Mouse (Mus musculus) heart, embryonic 16.5 days (tissue): ENCODE results near the gene Ppp1r16b. TPM values are rescaled to one million over a fixed set of nuclear protein-coding genes. Genes with fewer than 3 reads are reported as not detected.

Source experiments
- ATAC-seq: fragments of 200-750 bp; cut with Nextera tagmentation; replicated peaks from 2 replicates; pipeline ENCODE4 v1.8.0; 2017; ENCODE audit warnings: moderate number of reproducible peaks; ENCODE audit not compliant: insufficient read depth, low FRiP score; ENCODE audit errors: extremely low read depth
- H3K27ac ChIP-seq: fragments of 300-500 bp; sonication (generic); 2 replicates; pipeline ENCODE4 v1.5.1; 2014; ENCODE audit warnings: mild to moderate bottlenecking, low read length, control low read depth, moderate library complexity
- H3K27me3 ChIP-seq: fragments of 300-500 bp; sonication (generic); 2 replicates; pipeline ENCODE4 v1.6.1; 2014; ENCODE audit warnings: low read length, mixed read lengths; ENCODE audit not compliant: control insufficient read depth, insufficient read depth
- H3K36me3 ChIP-seq: fragments of 300-500 bp; sonication (generic); 2 replicates; pipeline ENCODE4 v1.6.1; 2014; ENCODE audit not compliant: control insufficient read depth, insufficient read depth
- H3K4me1 ChIP-seq: fragments of 300-500 bp; sonication (generic); 2 replicates; pipeline ENCODE4 v1.6.1; 2014; ENCODE audit warnings: low read length, mixed read lengths; ENCODE audit not compliant: control insufficient read depth, insufficient read depth
- H3K4me2 ChIP-seq: fragments of 300-500 bp; sonication (generic); 2 replicates; pipeline ENCODE4 v1.6.1; 2014; ENCODE audit warnings: low read depth, mild to moderate bottlenecking, control low read depth, low read length
- H3K4me3 ChIP-seq: fragments of 300-500 bp; sonication (generic); 2 replicates; pipeline ENCODE4 v1.5.1; 2014; ENCODE audit warnings: mild to moderate bottlenecking, control low read depth, low read length
- H3K9ac ChIP-seq: fragments of 300-500 bp; sonication (generic); 2 replicates; pipeline ENCODE4 v1.6.1; 2014; ENCODE audit warnings: low read length, control low read depth
- H3K9me3 ChIP-seq: fragments of 300-500 bp; sonication (generic); replicated peaks from 2 replicates; pipeline ENCODE4 v1.6.1; 2016; ENCODE audit warnings: low read length; ENCODE audit not compliant: control insufficient read depth
- WGBS: fragments of 180-500 bp; shearing (Covaris S2); extraction: QIAGEN DNeasy Blood & Tissue Kit; methylation state at CpG from one replicate; pipeline ENCODE4 v1.1.7; 2014; 5-methylcytosine and 5-hydroxymethylcytosine counted together
- polyA plus RNA-seq: library from polyadenylated mRNA; unstranded; fragments of >200 nt; fragmentation: Nextera tagmentation; extraction: Ambion mirVana; gene quantifications from 2 replicates; pipeline ENCODE4 v1.2.1, GENCODE M21; 2015

Gene Ppp1r16b
- polyA plus RNA-seq, 1 experiment from 2014 or later: 8.2 TPM

GRCm38 (mm10) chr2:158743518-158744141 is 78.4 kb downstream of the Ppp1r16b start:
- no peaks in the 10 kb centered on the region; the same call in 1 of the 2 replicates for H3K27me3 ChIP-seq
- 85% methylated on average over 11 of the region's 11 CpGs for WGBS

GRCm38 (mm10) chr2:158745049-158745482 is 79.9 kb downstream of the Ppp1r16b start:
- no peaks in the 10 kb centered on the region for H3K27me3 ChIP-seq
- peaks cover 6% of the 10 kb centered on the region for H3K4me1 ChIP-seq
- no peak overlapping the region for H3K9ac ChIP-seq
- peaks cover 3% of the 10 kb centered on the region; the same call in 1 of the 2 replicates for H3K9me3 ChIP-seq
- 0 out of 2 replicates have a peak, but pooled peaks have one; percentile 30 for ATAC-seq
- WGBS: 9% methylated on average over 2 of the region's 2 CpGs
- no peak overlapping the region for H3K4me3 ChIP-seq
- no peak overlapping the region for H3K27ac ChIP-seq
- H3K4me2 ChIP-seq: no peak overlapping the region
- H3K36me3 ChIP-seq: peaks cover 4% of the 10 kb centered on the region

More at GRCm38 (mm10) chr2:158743518-158744141, 78.4 kb downstream of the Ppp1r16b start:
- H3K9ac ChIP-seq: no peak overlapping the region
- H3K9me3 ChIP-seq: peaks cover 3% of the 10 kb centered on the region; the same call in 1 of the 2 replicates
- H3K4me1 ChIP-seq: peaks cover 6% of the 10 kb centered on the region
- no peak overlapping the region for H3K4me3 ChIP-seq
- H3K27ac ChIP-seq: no peak overlapping the region
- peaks cover 4% of the 10 kb centered on the region for H3K36me3 ChIP-seq
- no peak overlapping the region for H3K4me2 ChIP-seq
- no peak for ATAC-seq

DNA sequence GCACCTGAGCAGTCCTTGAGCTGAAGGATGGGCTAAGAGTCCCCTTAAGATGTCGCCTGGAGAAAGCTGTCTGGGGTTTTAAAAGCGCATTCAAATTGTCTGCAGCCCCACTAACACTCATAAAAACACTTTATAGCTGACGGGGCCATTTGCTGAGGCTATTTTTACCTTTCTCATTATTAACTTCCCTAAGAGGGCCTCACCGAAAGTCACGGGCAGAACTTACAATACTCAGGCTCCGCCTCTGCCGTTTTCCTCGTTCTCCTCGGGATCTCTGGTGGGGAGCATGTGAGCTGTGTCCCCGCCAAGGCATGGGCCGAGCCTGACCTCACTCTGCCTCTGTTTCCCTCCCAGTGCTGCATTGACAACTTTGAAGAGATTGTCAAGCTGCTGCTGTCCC is 81.0 kb downstream of the Ppp1r16b start:
- Histone ChIP-seq H3K4me1 (peaks cover 6% of the 10 kb centered on the region), H3K9me3 (peaks cover 3% of the 10 kb centered on the region; the same call in 1 of the 2 replicates), H3K4me3 (peak overlapping the region; percentile 5; the same call in 1 of the 2 replicates), H3K27me3 (no peaks in the 10 kb centered on the region), H3K4me2 (peak overlapping the region; percentile 52), H3K27ac (no peak overlapping the region), H3K36me3 (peaks cover 4% of the 10 kb centered on the region), H3K9ac (no peak overlapping the region)
- WGBS: 47% methylated on average over 11 of the region's 11 CpGs
- ATAC-seq: no peak

DNA sequence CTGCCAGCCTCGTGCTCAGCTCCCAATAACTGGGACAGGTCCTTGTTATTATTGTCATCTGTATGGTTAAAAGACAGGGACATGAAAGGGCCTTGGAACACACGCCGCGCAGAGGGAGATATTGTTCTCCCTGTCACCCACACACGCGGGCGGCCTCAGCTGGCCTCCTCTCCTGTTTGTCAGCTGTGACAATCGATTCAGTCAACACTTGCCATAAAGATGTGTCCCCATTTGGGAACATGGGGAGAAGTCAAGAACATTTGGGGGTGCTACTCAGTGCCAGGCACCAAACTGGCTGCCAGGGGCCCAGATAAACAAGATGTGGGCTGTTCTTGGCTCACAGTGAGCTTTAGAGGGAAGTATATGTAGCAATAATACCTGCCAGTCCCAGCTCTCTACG is 84.2 kb downstream of the Ppp1r16b start:
- Histone ChIP-seq H3K27ac (no peak overlapping the region), H3K27me3 (no peaks in the 10 kb centered on the region), H3K4me1 (peaks cover 6% of the 10 kb centered on the region), H3K9me3 (no peaks in the 10 kb centered on the region), H3K36me3 (no peaks in the 10 kb centered on the region), H3K9ac (no peak overlapping the region), H3K4me3 (no peak overlapping the region), H3K4me2 (no peak overlapping the region)
- no peak for ATAC-seq
- 86% methylated on average over 9 of the region's 9 CpGs for WGBS

- H3K9me3 ChIP-seq: no peaks in the 10 kb centered on the region
- WGBS: 59% methylated on average over 2 of the region's 2 CpGs
- H3K4me3 ChIP-seq: no peak overlapping the region
- no peaks in the 10 kb centered on the region for H3K27me3 ChIP-seq
- no peaks in the 10 kb centered on the region for H3K4me1 ChIP-seq
- H3K4me2 ChIP-seq: no peak overlapping the region
- no peak overlapping the region for H3K27ac ChIP-seq
- H3K36me3 ChIP-seq: no peaks in the 10 kb centered on the region
- no peak for ATAC-seq
- no peak overlapping the region for H3K9ac ChIP-seq
These were observed 95.0 kb downstream of the Ppp1r16b start for GRCm38 (mm10) chr2:158760231-158760630.

DNA sequence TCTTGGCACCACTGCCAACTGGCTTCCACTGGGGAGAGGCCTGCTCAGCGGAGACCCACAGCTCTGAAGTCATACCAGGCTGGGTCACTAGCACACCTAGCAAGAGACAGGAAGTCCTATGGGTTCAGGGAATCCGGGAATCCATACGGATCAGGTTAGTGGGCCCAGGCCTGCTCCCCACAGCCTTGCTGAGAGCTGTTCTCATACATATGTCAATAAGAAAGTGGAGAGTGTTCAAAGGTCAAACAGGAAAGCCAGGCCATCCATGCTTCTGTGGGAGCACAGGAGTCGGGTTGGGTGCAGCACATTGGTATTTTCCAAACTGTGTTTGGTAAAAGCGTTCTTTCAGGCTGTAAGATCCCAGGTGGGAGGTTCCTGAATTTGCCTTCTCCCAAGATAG is 97.1 kb downstream of the Ppp1r16b start:
- peaks cover 1% of the 10 kb centered on the region for H3K4me1 ChIP-seq
- H3K27ac ChIP-seq: no peak overlapping the region
- no peak for ATAC-seq
- no peak overlapping the region for H3K4me2 ChIP-seq
- H3K9me3 ChIP-seq: no peaks in the 10 kb centered on the region
- WGBS: 83% methylated on average over 5 of the region's 5 CpGs
- H3K9ac ChIP-seq: no peak overlapping the region
- H3K27me3 ChIP-seq: no peaks in the 10 kb centered on the region
- H3K4me3 ChIP-seq: no peak overlapping the region
- H3K36me3 ChIP-seq: no peaks in the 10 kb centered on the region

DNA sequence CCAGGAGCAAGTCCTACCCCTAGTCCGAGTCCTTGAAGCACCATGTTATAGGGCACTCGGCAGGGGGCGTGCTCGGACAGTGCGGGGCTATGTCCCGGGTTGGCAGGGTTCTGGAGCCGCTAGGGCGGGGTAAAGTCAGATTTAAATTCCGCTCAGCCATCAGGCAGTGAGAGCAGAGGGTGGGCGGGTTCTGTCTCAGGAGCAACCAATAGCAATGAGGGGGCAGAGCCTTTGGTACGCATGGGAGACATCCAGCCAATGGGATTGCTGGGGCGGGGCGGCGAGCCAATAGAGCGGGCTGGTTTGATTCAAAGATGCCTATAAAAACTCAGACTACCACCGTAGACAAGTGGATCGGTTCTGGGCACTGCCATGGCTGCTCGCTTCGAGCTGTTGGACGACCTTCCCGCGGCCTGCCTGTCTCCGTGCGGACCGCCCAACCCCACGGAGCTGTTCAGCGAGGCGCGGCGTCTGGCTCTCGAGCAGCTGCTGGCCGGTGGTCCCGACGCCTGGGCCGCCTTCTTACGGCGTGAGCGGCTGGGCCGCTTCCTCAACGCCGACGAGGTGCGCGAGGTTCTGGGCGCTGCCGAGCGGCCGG is 102.6 kb downstream of the Ppp1r16b start, which contains the start of gene Fam83d:
TSS of gene Fam83d (plus strand) at position 352 of the 598 bp plus-strand sequence.
- WGBS: under 1% methylated on average over 48 of the region's 48 CpGs
- Histone ChIP-seq H3K27ac (peak within 1 kb of the TSS; percentile 82), H3K27me3 (no peaks in the 10 kb centered on the region), H3K4me3 (peak within 1 kb of the TSS; percentile 79), H3K9ac (peak within 1 kb of the TSS; percentile 82), H3K9me3 (no peaks in the 10 kb centered on the region), H3K4me1 (peaks cover 44% of the 10 kb centered on the region), H3K4me2 (peak within 1 kb of the TSS; percentile 97), H3K36me3 (no peaks in the 10 kb centered on the region)
- peak; percentile 96 for ATAC-seq

DNA sequence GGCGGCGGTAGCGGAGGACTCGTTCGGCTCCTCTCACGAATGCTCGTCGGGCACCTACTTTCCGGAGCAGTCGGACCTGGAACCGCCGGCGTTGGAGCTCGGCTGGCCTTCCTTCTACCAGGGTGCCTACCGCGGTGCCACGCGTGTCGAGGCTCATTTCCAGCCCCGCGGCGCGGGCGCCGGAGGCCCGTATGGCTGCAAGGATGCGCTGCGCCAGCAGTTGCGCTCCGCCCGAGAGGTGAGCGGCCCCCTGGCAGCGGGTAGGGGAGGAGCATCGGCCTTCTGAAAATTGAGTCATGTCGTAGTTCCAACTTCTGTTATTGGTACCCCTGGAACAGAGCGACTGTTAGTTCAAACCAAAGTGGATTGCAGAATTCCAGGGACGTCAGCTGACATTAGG is 103.2 kb downstream of the Ppp1r16b start:
- Histone ChIP-seq H3K27me3 (no peaks in the 10 kb centered on the region), H3K27ac (peak overlapping the region; percentile 82), H3K4me3 (peak overlapping the region; percentile 79), H3K9me3 (no peaks in the 10 kb centered on the region), H3K4me1 (peaks cover 47% of the 10 kb centered on the region), H3K36me3 (no peaks in the 10 kb centered on the region), H3K4me2 (peak overlapping the region; percentile 97), H3K9ac (peak overlapping the region; percentile 82)
- peak; percentile 16; the same call in 1 of the 2 replicates for ATAC-seq
- WGBS: 0% methylated on average over 37 of the region's 37 CpGs

DNA sequence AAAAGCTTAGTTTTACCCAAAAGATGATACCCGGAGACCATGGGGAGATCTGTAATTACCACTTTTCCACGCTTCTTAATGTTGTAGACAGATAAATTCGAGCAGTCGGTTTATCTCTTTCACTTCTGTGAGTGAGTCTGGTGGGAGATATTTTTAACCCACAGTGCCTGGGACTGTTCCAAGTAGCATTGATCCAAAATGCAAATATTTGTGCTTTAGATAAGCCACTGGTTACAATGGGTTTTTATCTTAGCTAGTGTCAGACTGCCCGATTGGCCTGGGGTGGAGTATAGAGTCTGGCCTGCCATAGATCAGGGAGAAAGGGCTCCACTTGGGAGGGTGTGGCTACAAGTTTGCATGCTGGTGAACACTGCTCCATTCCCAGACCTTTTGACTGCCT is 103.6 kb downstream of the Ppp1r16b start:
- ATAC-seq: no peak; the same call in 1 of the 2 replicates
- Histone ChIP-seq H3K4me3 (peak overlapping the region; percentile 79), H3K9me3 (no peaks in the 10 kb centered on the region), H3K4me2 (peak overlapping the region; percentile 97), H3K27ac (peak overlapping the region; percentile 82), H3K36me3 (no peaks in the 10 kb centered on the region), H3K9ac (peak overlapping the region; percentile 82), H3K4me1 (peaks cover 47% of the 10 kb centered on the region), H3K27me3 (no peaks in the 10 kb centered on the region)
- 1% methylated on average over 5 of the region's 5 CpGs for WGBS
